Mouse (Mus musculus): Measurements from ENCODE around the gene Parp16.

DNA sequence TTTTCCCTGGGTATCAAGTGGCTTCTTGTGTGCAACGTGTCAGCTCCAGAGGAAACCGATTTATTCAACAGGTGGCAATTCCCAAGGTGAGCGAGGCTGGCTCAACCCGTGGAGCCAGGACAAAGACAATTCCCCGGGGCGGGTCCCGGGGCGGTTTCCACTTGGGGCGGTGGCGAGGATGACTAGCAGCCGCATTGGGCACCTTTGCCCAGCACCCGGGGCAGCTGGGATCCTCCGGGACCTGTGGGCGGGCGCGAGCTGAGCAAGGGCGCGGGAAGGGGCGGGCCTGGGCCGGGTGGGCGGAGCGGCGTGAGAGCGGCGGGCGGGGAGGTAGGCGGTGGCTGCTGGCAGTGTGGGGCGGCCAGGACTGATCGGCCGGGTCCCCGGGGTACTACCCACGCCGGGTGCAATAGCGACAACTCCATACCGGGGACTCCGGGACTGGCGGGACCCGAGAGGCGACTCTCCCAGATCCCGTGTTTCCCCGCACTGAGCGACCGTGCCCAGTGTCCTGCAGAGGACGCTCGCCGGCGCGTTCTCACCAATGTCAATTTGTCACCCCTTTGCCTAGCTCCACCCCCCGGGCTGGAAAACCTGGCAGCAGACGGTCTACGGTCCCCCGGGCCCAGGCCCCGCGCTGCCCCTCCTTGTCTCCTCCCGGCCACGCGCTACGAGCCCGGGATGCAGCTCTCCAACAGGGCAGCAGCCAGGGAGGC is 19.8 kb downstream of the Parp16 start:
- TF ChIP-seq CTCF (IDR thresholded peaks at IDR 0.05; ENCODE audit: insufficient read depth, low read length) (peak; percentile 21; the same call in 1 of the 2 replicates), POLR2A (IDR thresholded peaks at IDR 0.05; ENCODE audit: borderline replicate concordance, extremely low read depth, low read depth, low read length) (peak; percentile 73)
